Comparison of ENCODE assay signal across 8 mouse cellular contexts in genomic region chr10:57796057-57796456, GRCm38 (mm10). TPM values are rescaled to one million over a fixed set of nuclear protein-coding genes. Genes with fewer than 3 reads are reported as not detected.
DNase-seq lines count a peak whose midpoint lies in the region; TF ChIP-seq lines count a peak whose summit lies in the region.

No protein-coding gene starts in this region.

- no peak overlapping the region for H3K27ac ChIP-seq in cerebellum, adult 2 months (ENCODE audit: insufficient read depth, low read length)
- peak overlapping the region; percentile 96 for H3K27ac ChIP-seq in heart, adult 2 months

- no peak for DNase-seq in cerebellum, adult 2 months
- no peak for DNase-seq in cerebellum, postnatal 25 days
- peak; percentile 16 for DNase-seq in cerebellum, adult 9-10 months
- DNase-seq in heart, adult 2 months = peak; percentile 26 to 41
- peak; percentile 69 for DNase-seq in kidney, adult 18-20 months
- peak; percentile 52 for DNase-seq in lung, adult 2 months
- DNase-seq in retina, embryonic 14.5 days (ENCODE audit: low spot score) = peak; percentile 48
- DNase-seq in frontal cortex, postnatal 25 days (ENCODE audit: low spot score in 2 of 2) = no peak

- H3K79me2 ChIP-seq in heart, adult 2 months (replicated peaks; ENCODE audit: control insufficient read depth, insufficient read depth, low read length) = no peaks in the 10 kb centered on the region

- no peaks in the 10 kb centered on the region for H3K4me1 ChIP-seq in cerebellum, adult 2 months (ENCODE audit: control insufficient read depth, insufficient read depth, low read length)
- H3K4me1 ChIP-seq in heart, adult 2 months (ENCODE audit: control insufficient read depth, insufficient read depth, low read length) = peaks cover 4% of the 10 kb centered on the region
- peaks cover 7% of the 10 kb centered on the region; the same call in 1 of the 2 replicates for H3K4me1 ChIP-seq in lung, adult 2 months (ENCODE audit: control insufficient read depth, insufficient read depth, low read length)

- H3K9ac ChIP-seq in heart, adult 2 months (ENCODE audit: low read depth, low read length) = peak overlapping the region; percentile 53; the same call in 1 of the 2 replicates

- no peak for TF ChIP-seq POLR2A in cerebellum, adult 2 months (IDR thresholded peaks at IDR 0.05; ENCODE audit: borderline replicate concordance, insufficient read depth, low read length)
- TF ChIP-seq POLR2A in heart, adult 2 months (IDR thresholded peaks at IDR 0.05; ENCODE audit: insufficient read depth, low read depth, low read length) = no peak
- no peak for TF ChIP-seq POLR2A in lung, adult 2 months (IDR thresholded peaks at IDR 0.05; ENCODE audit: borderline replicate concordance, extremely low read depth, low read depth, low read length)

- WGBS in cerebellum, adult 2 months = 69% methylated on average over 4 of the region's 4 CpGs
- 25% methylated on average over 4 of the region's 4 CpGs for WGBS in heart, adult 2 months
- 25% methylated on average over 4 of the region's 4 CpGs for WGBS in lung, adult 2 months

- H3K4me3 ChIP-seq in cerebellum, adult 2 months (replicated peaks; ENCODE audit: insufficient read depth, low read depth, low read length) = no peak overlapping the region
- H3K4me3 ChIP-seq in heart, adult 2 months = peak overlapping the region; percentile 91
- peak overlapping the region; percentile 32 for H3K4me3 ChIP-seq in lung, adult 2 months (replicated peaks; ENCODE audit: extremely low read depth, low read depth, low read length)

- TF ChIP-seq EP300 in heart, adult 2 months (IDR thresholded peaks at IDR 0.05; ENCODE audit: insufficient read depth, low read depth, low read length) = no peak

- no peaks in the 10 kb centered on the region for H3K27me3 ChIP-seq in cerebellum, adult 2 months (ENCODE audit: control insufficient read depth, insufficient read depth, low read length)
- no peaks in the 10 kb centered on the region for H3K27me3 ChIP-seq in heart, adult 2 months (ENCODE audit: control insufficient read depth, insufficient read depth, low read length)

- H3K36me3 ChIP-seq in heart, adult 2 months (ENCODE audit: control insufficient read depth, insufficient read depth, low read length) = peaks cover 3% of the 10 kb centered on the region

- intact Hi-C loops in heart, adult 2 months (cut with DNase I) = loop anchor here (5.0 to 10.0 kb wide), 2 partner anchors 311 to 334 kb away; partner anchors contain the start of gene Hsf2

- peak; percentile 25; the same call in 1 of the 2 replicates for TF ChIP-seq CTCF in cerebellum, adult 2 months (IDR thresholded peaks at IDR 0.05; ENCODE audit: borderline replicate concordance, insufficient read depth, low read depth, low read length)
- TF ChIP-seq CTCF in heart, adult 2 months (IDR thresholded peaks at IDR 0.05) = peak; percentile 79
- no peak for TF ChIP-seq CTCF in lung, adult 2 months (IDR thresholded peaks at IDR 0.05; ENCODE audit: insufficient read depth, low read length)

RNA-seq across cellular contexts. Expression of gene Smpdl3a, which starts 1.9 kb away (rescaled TPM):
- polyA plus RNA-seq in cerebellum, adult 2 months (2012; rRNA removed) = 29.6 and 37.7 TPM in 2 replicates
- 10 to 100 TPM; 56.5 to 67.1 TPM for total RNA-seq in heart, adult 2 months (2021)
- polyA plus RNA-seq in heart, adult 2 months (2012; rRNA removed) = 76.9 and 104 TPM in 2 replicates
- 167 and 190 TPM in 2 replicates for polyA plus RNA-seq in lung, adult 2 months (2012; rRNA removed)

RNA-seq across cellular contexts. Expression of gene Fabp7, which starts 11.4 kb away (rescaled TPM):
- 109 and 131 TPM in 2 replicates for polyA plus RNA-seq in cerebellum, adult 2 months (2012; rRNA removed)
- total RNA-seq in heart, adult 2 months (2021) = under 1 TPM; 0.59 to 0.73 TPM
- 0.74 and 1.4 TPM in 2 replicates for polyA plus RNA-seq in heart, adult 2 months (2012; rRNA removed)
- polyA plus RNA-seq in lung, adult 2 months (2012; rRNA removed) = 0.26 TPM in 1 of 2 replicates, not detected in the other

Comparison
In these comparisons a context has a peak if more than half of its experiments do, and no peak if none do; other contexts are left out.
1. DNase-seq: peak in cerebellum, adult 9-10 months (single experiment), heart, adult 2 months (2 of 2), kidney, adult 18-20 months (single experiment), lung, adult 2 months (single experiment) and retina, embryonic 14.5 days (single experiment); none in cerebellum, adult 2 months (0 of 2), cerebellum, postnatal 25 days (0 of 2) and frontal cortex, postnatal 25 days (0 of 2).
2. RNA of gene Fabp7, which starts 11.4 kb away (polyA plus RNA-seq): 109 to 131 TPM in cerebellum, adult 2 months; 0.74 to 1.4 TPM in heart, adult 2 months and 0.26 TPM in lung, adult 2 months; every median in the first group is over 10 times any median in the second.